Mouse (Mus musculus): Measurements from ENCODE around the gene Lrrc72.
"Not testable (repeated sequence)": the region's sequence is repeated elsewhere in the genome, so short reads cannot be mapped to it uniquely, and the experiment has no call there.

DNA sequence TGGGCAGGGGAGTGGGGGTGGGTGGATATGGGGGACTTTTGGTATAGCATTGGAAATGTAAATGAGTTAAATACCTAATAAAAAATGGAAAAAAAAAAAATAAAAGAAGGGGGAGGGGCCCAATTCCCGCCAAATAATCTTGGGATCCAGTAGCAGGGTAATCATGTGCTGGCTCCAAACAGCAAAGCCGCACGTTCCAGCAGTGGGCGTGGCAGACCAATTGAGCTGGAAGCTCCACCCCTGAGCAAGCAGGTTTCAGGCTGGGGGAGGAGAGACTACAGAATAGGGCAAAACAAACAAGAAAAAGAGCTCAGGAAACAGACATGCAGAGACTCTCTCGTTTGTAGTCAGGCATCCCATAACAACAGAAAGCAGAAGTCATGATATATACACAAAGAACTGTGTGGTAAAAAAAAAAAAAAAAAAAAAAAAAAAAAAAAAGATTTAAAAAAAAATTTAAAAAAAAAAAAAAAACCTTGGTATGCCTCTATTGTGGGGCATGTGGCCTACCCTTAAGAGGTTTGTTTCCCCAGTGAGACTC lies 47.5 kb downstream of the Lrrc72 start:
- not testable (repeated sequence) for TF ChIP-seq CTCF (conservative IDR thresholded peaks at IDR 0.05 in 1 of 2, IDR thresholded peaks at IDR 0.05 in 1 of 2; ENCODE audit: low read depth in 2 of 2, low read length in 2 of 2); EP300 (IDR thresholded peaks at IDR 0.05; ENCODE audit: low read length); USF1 (IDR thresholded peaks at IDR 0.05; ENCODE audit: low read depth, low read length); BHLHE40 (IDR thresholded peaks at IDR 0.05; ENCODE audit: low read depth, low read length); MAX (IDR thresholded peaks at IDR 0.05; ENCODE audit: low read length); KAT2A (IDR thresholded peaks at IDR 0.05; ENCODE audit: insufficient replicate concordance, low read length); POLR2A (IDR thresholded peaks at IDR 0.05; ENCODE audit: low read depth, low read length); MEF2A (IDR thresholded peaks at IDR 0.05; ENCODE audit: borderline replicate concordance, low read depth, low read length); UBTF (IDR thresholded peaks at IDR 0.05; ENCODE audit: low read depth, low read length); HCFC1 (IDR thresholded peaks at IDR 0.05; ENCODE audit: low read depth, low read length); E2F4 (IDR thresholded peaks at IDR 0.05; ENCODE audit: insufficient replicate concordance, low read depth, low read length); TBP (conservative IDR thresholded peaks at IDR 0.05; ENCODE audit: low read depth, low read length)
